Mouse (Mus musculus): ENCODE measurements around the gene Sltm. TPM values are rescaled to one million over a fixed set of nuclear protein-coding genes. Genes with fewer than 3 reads are reported as not detected.

The Sltm gene
- polyA plus RNA-seq, 1 experiment = 51.2 TPM

GRCm38 (mm10) chr9:70584641-70585040 is 42.1 kb downstream of the Sltm start:
- no peak for TF ChIP-seq POLR2A (IDR thresholded peaks at IDR 0.05; ENCODE audit: extremely low read depth, insufficient read depth, low read length)
- H3K4me3 ChIP-seq (ENCODE audit: insufficient read depth, low read length) = no peak overlapping the region
- no peak overlapping the region for H3K27ac ChIP-seq (ENCODE audit: insufficient read depth, low read length)
- H3K4me1 ChIP-seq (ENCODE audit: control insufficient read depth, insufficient read depth, low read length) = peaks cover 2% of the 10 kb centered on the region; the same call in 1 of the 2 replicates

- Histone ChIP-seq H3K27ac (ENCODE audit: insufficient read depth, low read length) (no peak overlapping the region), H3K4me1 (ENCODE audit: control insufficient read depth, insufficient read depth, low read length) (peaks cover 2% of the 10 kb centered on the region; the same call in 1 of the 2 replicates), H3K4me3 (ENCODE audit: insufficient read depth, low read length) (no peak overlapping the region)
- TF ChIP-seq POLR2A (IDR thresholded peaks at IDR 0.05; ENCODE audit: extremely low read depth, insufficient read depth, low read length) = no peak
These were observed 42.6 kb downstream of the Sltm start for GRCm38 (mm10) chr9:70585172-70585571.

GRCm38 (mm10) chr9:70587171-70587570 is 44.6 kb downstream of the Sltm start:
- TF ChIP-seq POLR2A (IDR thresholded peaks at IDR 0.05; ENCODE audit: extremely low read depth, insufficient read depth, low read length) = no peak
- TF ChIP-seq CTCF (IDR thresholded peaks at IDR 0.05; ENCODE audit: extremely low read depth, insufficient read depth, low read length) = no peak
- H3K4me1 ChIP-seq (ENCODE audit: control insufficient read depth, insufficient read depth, low read length) = peaks cover 3% of the 10 kb centered on the region
- no peak overlapping the region for H3K4me3 ChIP-seq (ENCODE audit: insufficient read depth, low read length)
- no peak overlapping the region for H3K27ac ChIP-seq (ENCODE audit: insufficient read depth, low read length)

- Histone ChIP-seq H3K4me1 (ENCODE audit: control insufficient read depth, insufficient read depth, low read length) (peaks cover 3% of the 10 kb centered on the region), H3K4me3 (ENCODE audit: insufficient read depth, low read length) (no peak overlapping the region), H3K27ac (ENCODE audit: insufficient read depth, low read length) (no peak overlapping the region)
- TF ChIP-seq CTCF (IDR thresholded peaks at IDR 0.05; ENCODE audit: extremely low read depth, insufficient read depth, low read length) = no peak
- no peak for TF ChIP-seq POLR2A (IDR thresholded peaks at IDR 0.05; ENCODE audit: extremely low read depth, insufficient read depth, low read length)
These were observed 48.2 kb downstream of the Sltm start for GRCm38 (mm10) chr9:70590775-70591174.

- no peak overlapping the region for H3K4me3 ChIP-seq (ENCODE audit: insufficient read depth, low read length)
- H3K4me1 ChIP-seq (ENCODE audit: control insufficient read depth, insufficient read depth, low read length) = peaks cover 1% of the 10 kb centered on the region; the same call in 1 of the 2 replicates
- no peak overlapping the region for H3K27ac ChIP-seq (ENCODE audit: insufficient read depth, low read length)
- no peak for TF ChIP-seq POLR2A (IDR thresholded peaks at IDR 0.05; ENCODE audit: extremely low read depth, insufficient read depth, low read length)
- TF ChIP-seq CTCF (IDR thresholded peaks at IDR 0.05; ENCODE audit: extremely low read depth, insufficient read depth, low read length) = no peak
These were observed 48.9 kb downstream of the Sltm start for GRCm38 (mm10) chr9:70591486-70591885.

- Histone ChIP-seq H3K4me3 (ENCODE audit: insufficient read depth, low read length) (no peak overlapping the region), H3K27ac (ENCODE audit: insufficient read depth, low read length) (no peak overlapping the region), H3K4me1 (ENCODE audit: control insufficient read depth, insufficient read depth, low read length) (no peaks in the 10 kb centered on the region)
- TF ChIP-seq POLR2A (IDR thresholded peaks at IDR 0.05; ENCODE audit: extremely low read depth, insufficient read depth, low read length) (no peak), CTCF (IDR thresholded peaks at IDR 0.05; ENCODE audit: extremely low read depth, insufficient read depth, low read length) (no peak)
These were observed 55.7 kb downstream of the Sltm start for GRCm38 (mm10) chr9:70598271-70598670.

- TF ChIP-seq POLR2A (IDR thresholded peaks at IDR 0.05; ENCODE audit: extremely low read depth, insufficient read depth, low read length) = no peak
- Histone ChIP-seq H3K27ac (ENCODE audit: insufficient read depth, low read length) (no peak overlapping the region), H3K4me1 (ENCODE audit: control insufficient read depth, insufficient read depth, low read length) (no peaks in the 10 kb centered on the region), H3K4me3 (ENCODE audit: insufficient read depth, low read length) (no peak overlapping the region)
These were observed 59.8 kb downstream of the Sltm start for GRCm38 (mm10) chr9:70602186-70602845.

GRCm38 (mm10) chr9:70611026-70611673 is 68.6 kb downstream of the Sltm start:
- no peak for TF ChIP-seq CTCF (IDR thresholded peaks at IDR 0.05; ENCODE audit: extremely low read depth, insufficient read depth, low read length)
- TF ChIP-seq POLR2A (IDR thresholded peaks at IDR 0.05; ENCODE audit: extremely low read depth, insufficient read depth, low read length) = no peak
- Histone ChIP-seq H3K4me1 (ENCODE audit: control insufficient read depth, insufficient read depth, low read length) (peaks cover 2% of the 10 kb centered on the region; the same call in 1 of the 2 replicates), H3K27ac (ENCODE audit: insufficient read depth, low read length) (no peak overlapping the region), H3K4me3 (ENCODE audit: insufficient read depth, low read length) (no peak overlapping the region)

- Histone ChIP-seq H3K4me3 (ENCODE audit: insufficient read depth, low read length) (no peak overlapping the region), H3K4me1 (ENCODE audit: control insufficient read depth, insufficient read depth, low read length) (peaks cover 1% of the 10 kb centered on the region; the same call in 1 of the 2 replicates), H3K27ac (ENCODE audit: insufficient read depth, low read length) (no peak overlapping the region)
- TF ChIP-seq POLR2A (IDR thresholded peaks at IDR 0.05; ENCODE audit: extremely low read depth, insufficient read depth, low read length) (no peak), CTCF (IDR thresholded peaks at IDR 0.05; ENCODE audit: extremely low read depth, insufficient read depth, low read length) (no peak)
These were observed 87.2 kb downstream of the Sltm start for GRCm38 (mm10) chr9:70629711-70630110.

- Histone ChIP-seq H3K4me1 (ENCODE audit: control insufficient read depth, insufficient read depth, low read length) (peaks cover under 1% of the 10 kb centered on the region; the same call in 1 of the 2 replicates), H3K4me3 (ENCODE audit: insufficient read depth, low read length) (no peak overlapping the region), H3K27ac (ENCODE audit: insufficient read depth, low read length) (no peak overlapping the region; the same call in 1 of the 2 replicates)
- no peak for TF ChIP-seq POLR2A (IDR thresholded peaks at IDR 0.05; ENCODE audit: extremely low read depth, insufficient read depth, low read length)
- TF ChIP-seq CTCF (IDR thresholded peaks at IDR 0.05; ENCODE audit: extremely low read depth, insufficient read depth, low read length) = no peak
These were observed 89.1 kb downstream of the Sltm start for GRCm38 (mm10) chr9:70631665-70632064.

Measured in cortical plate, adult 2 months (tissue).